Mouse (Mus musculus) hindbrain, postnatal 0 days (tissue): ENCODE measurements at regions not wholly inside any gene's neighbourhood (a gene's known extent, or its start where the extent isn't known, plus 50 kb on each side); places are given as distances from the start of the nearest gene placed in this dataset.

ENCODE experiments used
- ATAC-seq: fragments of 200-750 bp; cut with Nextera tagmentation; 2 replicates; pipeline ENCODE4 v1.8.0; 2017; ENCODE audit warnings: mild to moderate bottlenecking, moderate TSS enrichment, moderate library complexity
- DNase-seq: peaks from one replicate; pipeline ENCODE4 v3.0.0-alpha.2; 2015; ENCODE audit warnings: low spot score
- H3K27ac ChIP-seq: fragments of 300-500 bp; sonication (generic); 2 replicates; pipeline ENCODE4 v1.5.1; 2014; ENCODE audit warnings: mild to moderate bottlenecking
- H3K27me3 ChIP-seq: fragments of 300-500 bp; sonication (generic); 2 replicates; pipeline ENCODE4 v1.6.1; 2014; ENCODE audit warnings: low read length, mixed read lengths; ENCODE audit not compliant: insufficient read depth
- H3K36me3 ChIP-seq: fragments of 300-500 bp; sonication (generic); 2 replicates; pipeline ENCODE4 v1.6.1; 2014; ENCODE audit warnings: low read length, mixed read lengths; ENCODE audit not compliant: insufficient read depth
- H3K4me1 ChIP-seq: fragments of 300-500 bp; sonication (generic); 2 replicates; pipeline ENCODE4 v1.6.1; 2014; ENCODE audit warnings: antibody characterized with exemption, low read length, mixed read lengths; ENCODE audit not compliant: insufficient read depth
- H3K4me2 ChIP-seq: fragments of 300-500 bp; sonication (generic); 2 replicates; pipeline ENCODE4 v1.6.1; 2014; ENCODE audit warnings: low read depth, mild to moderate bottlenecking, low read length, moderate library complexity, mixed read lengths
- H3K4me3 ChIP-seq: fragments of 300-500 bp; sonication (generic); 2 replicates; pipeline ENCODE4 v1.5.1; 2014; ENCODE audit warnings: low read length
- H3K9ac ChIP-seq: fragments of 300-500 bp; sonication (generic); replicated peaks from 2 replicates; pipeline ENCODE4 v1.6.1; 2014; ENCODE audit warnings: mild to moderate bottlenecking, low read length, moderate library complexity, mixed read lengths
- H3K9me3 ChIP-seq: fragments of 300-500 bp; sonication (generic); 2 replicates; pipeline ENCODE4 v1.6.1; 2016; ENCODE audit warnings: low read length, mixed read lengths
- CTCF ChIP-seq: IDR thresholded peaks from 2 replicates; pipeline ENCODE4 v1.5.1; 2016; ENCODE audit warnings: antibody characterized with exemption, control low read depth, low read depth
- WGBS: fragments of 180-500 bp; shearing (Covaris S2); extraction: QIAGEN DNeasy Blood & Tissue Kit; methylation state at CpG from one replicate; pipeline ENCODE4 v1.1.7; 2014; 5-methylcytosine and 5-hydroxymethylcytosine counted together

DNA sequence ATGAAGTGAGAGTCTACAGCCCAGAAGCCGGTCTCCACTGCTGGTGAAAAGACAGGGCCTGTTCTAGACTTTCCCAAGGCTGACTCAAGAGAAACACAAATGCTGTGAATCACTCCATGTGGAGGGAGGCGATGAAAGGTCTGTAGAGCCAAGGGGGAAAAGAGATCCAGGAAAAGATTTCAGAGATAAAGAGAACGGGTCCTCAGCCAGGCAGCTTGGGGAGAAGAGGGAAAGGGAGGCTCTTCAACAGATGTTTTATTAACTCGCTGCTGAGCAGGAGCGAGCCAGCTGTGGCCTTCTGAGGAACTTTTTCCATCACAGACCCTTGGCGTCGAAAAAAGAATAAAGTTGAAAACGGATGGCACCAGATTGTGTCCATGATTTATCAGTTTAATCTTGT lies 500.7 kb upstream of the Tnp1 start:
- H3K27ac ChIP-seq, result no peak overlapping the region
- H3K4me3 ChIP-seq, result no peak overlapping the region
- H3K4me2 ChIP-seq, result no peak overlapping the region
- ATAC-seq (no peak), DNase-seq (no peak)
- no peaks in the 10 kb centered on the region for H3K36me3 ChIP-seq
- no peak overlapping the region for H3K9ac ChIP-seq
- no peaks in the 10 kb centered on the region for H3K27me3 ChIP-seq
- no peak for TF ChIP-seq CTCF
- WGBS, result 86% methylated on average over 8 of the region's 8 CpGs
- H3K4me1 ChIP-seq, result 0 out of 2 replicates have a peak, but pooled peaks cover 3% of the 10 kb centered on the region
- no peaks in the 10 kb centered on the region for H3K9me3 ChIP-seq

DNA sequence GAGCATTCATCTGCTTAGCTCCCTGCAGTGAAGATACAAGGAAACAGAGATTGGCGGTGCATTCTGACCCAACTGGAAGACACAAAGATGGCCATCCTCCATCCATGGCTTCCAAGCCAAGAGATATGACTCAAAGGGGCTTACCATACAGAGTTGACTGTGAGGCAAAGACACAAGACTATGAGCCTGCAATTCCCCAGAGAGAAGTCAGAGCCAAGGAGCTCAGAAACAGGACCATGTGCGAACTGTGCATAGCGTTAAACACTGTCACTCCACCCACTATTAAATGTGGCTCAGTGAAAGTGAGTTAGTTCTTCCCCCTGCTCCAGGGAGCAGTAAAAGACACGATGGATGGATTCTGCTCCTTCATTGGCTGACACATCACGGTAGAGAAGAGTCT lies 500.1 kb upstream of the Tnp1 start:
- WGBS, result 89% methylated on average over 5 of the region's 5 CpGs
- no peak for TF ChIP-seq CTCF
- Histone ChIP-seq H3K4me2 (no peak overlapping the region), H3K9me3 (no peaks in the 10 kb centered on the region), H3K4me3 (no peak overlapping the region), H3K27me3 (no peaks in the 10 kb centered on the region), H3K36me3 (no peaks in the 10 kb centered on the region), H3K27ac (no peak overlapping the region), H3K4me1 (0 out of 2 replicates have a peak, but pooled peaks cover 3% of the 10 kb centered on the region), H3K9ac (no peak overlapping the region)
- DNase-seq (no peak), ATAC-seq (no peak)

DNA sequence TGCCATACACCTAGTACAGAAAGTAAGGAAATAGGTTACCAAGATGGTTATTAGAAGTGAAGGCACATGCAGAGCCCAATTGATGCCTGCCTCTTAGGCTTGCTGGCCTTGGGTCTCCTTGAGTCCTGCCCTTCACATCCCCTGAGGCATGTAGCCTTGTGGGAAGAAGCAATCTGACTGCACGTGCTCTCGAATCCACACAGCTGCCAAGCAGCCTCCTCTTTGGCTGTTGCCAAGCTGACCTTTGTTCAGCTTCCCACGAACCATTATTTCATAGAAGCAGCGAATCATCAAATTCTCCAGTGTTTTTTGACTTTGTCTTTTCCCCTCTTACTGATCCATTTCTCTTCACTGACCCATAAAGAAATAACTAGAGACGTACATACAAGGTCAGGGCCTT lies 498.1 kb upstream of the Tnp1 start:
- H3K9me3 ChIP-seq, result no peaks in the 10 kb centered on the region
- H3K4me3 ChIP-seq, result no peak overlapping the region
- no peak for TF ChIP-seq CTCF
- no peaks in the 10 kb centered on the region for H3K27me3 ChIP-seq
- H3K9ac ChIP-seq, result no peak overlapping the region
- ATAC-seq (no peak), DNase-seq (peak; percentile 10)
- 0 out of 2 replicates have a peak, but pooled peaks cover 3% of the 10 kb centered on the region for H3K4me1 ChIP-seq
- no peaks in the 10 kb centered on the region for H3K36me3 ChIP-seq
- no peak overlapping the region for H3K27ac ChIP-seq
- H3K4me2 ChIP-seq, result no peak overlapping the region
- WGBS, result 33% methylated on average over 5 of the region's 5 CpGs

DNA sequence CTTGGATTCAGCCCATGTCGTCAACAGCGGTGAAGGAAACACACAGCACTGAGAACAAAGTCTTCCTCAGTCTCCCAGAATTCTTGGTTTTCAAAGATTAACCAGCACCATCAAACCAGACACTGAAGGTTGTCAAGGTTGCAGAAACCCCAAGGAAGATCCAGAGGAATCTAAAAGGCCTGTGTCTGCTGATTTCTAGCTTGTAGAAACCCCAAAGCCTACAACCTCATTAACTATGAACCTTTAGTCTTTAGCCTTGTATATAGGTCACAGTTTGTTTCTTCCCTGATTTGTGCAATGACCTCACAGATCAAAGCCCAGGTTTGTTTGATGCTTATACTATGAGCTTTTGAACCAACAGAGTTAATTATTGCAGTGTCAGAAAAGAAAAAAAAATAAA lies 497.1 kb upstream of the Tnp1 start:
- TF ChIP-seq CTCF, result no peak
- 0 out of 2 replicates have a peak, but pooled peaks cover 3% of the 10 kb centered on the region for H3K4me1 ChIP-seq
- no peak overlapping the region for H3K4me3 ChIP-seq
- DNase-seq, result no peak
- H3K36me3 ChIP-seq, result no peaks in the 10 kb centered on the region
- no peak overlapping the region for H3K4me2 ChIP-seq
- no peak overlapping the region for H3K27ac ChIP-seq
- no peaks in the 10 kb centered on the region for H3K9me3 ChIP-seq
- H3K27me3 ChIP-seq, result no peaks in the 10 kb centered on the region
- ATAC-seq, result no peak
- no peak overlapping the region for H3K9ac ChIP-seq
- 99% methylated on average over 2 of the region's 2 CpGs for WGBS

DNA sequence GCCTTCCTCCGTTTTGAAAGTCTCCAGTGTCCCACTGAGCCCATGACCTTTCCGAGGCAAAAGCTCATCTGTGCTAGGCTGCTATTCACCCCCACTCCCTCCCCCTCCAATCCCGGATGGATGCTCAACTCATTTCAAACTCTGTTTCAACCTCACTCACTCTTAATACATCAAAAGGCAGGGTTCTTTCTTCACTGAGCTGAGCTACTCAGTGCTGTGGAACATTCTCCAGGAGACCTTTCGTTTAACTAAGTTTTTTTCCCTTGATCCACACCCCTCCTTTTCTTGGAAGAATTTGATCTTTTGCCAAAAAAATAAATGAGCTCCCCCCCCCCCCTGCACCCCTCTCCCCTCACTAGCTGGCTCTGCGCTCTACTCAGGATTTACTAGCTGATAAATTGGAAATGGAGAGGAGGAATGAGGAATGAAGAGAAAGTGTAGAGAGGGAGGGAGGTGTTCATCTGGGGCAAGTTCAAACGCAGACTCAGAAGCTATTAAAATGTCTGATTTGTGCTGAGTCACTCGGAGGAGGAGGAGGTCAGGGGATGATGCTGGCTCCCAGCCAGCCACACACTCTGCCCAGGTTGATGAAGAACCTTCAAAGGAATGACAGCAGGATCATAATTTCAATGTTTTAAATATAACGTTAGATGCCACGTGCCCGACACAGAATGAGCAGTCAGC lies 491.5 kb upstream of the Tnp1 start:
- H3K27me3 ChIP-seq, result no peaks in the 10 kb centered on the region
- H3K36me3 ChIP-seq, result no peaks in the 10 kb centered on the region
- DNase-seq, result no peak
- no peak overlapping the region for H3K9ac ChIP-seq
- ATAC-seq, result no peak
- no peak overlapping the region for H3K4me2 ChIP-seq
- H3K9me3 ChIP-seq, result no peaks in the 10 kb centered on the region
- WGBS, result 54% methylated on average over 10 of the region's 10 CpGs
- no peaks in the 10 kb centered on the region for H3K4me1 ChIP-seq
- no peak overlapping the region for H3K27ac ChIP-seq
- TF ChIP-seq CTCF, result no peak
- no peak overlapping the region for H3K4me3 ChIP-seq

DNA sequence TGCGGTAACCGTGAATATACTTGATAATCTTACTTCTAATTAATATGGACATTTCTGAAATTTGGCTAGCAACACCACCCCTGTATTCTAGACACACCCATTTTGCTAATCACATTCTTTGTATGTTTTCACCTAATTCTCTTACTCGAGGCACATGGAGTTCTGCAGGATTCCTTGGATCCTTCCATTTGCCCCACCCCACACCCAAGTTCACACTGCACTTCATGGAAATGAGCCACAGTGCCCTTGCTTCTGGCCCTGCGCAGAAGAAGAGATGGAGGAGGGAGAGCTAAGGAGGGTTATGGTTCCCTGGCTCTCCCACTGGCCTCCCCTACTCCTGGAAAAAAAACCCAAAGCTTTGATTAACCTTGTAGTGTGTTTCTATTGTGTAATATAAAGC lies 487.9 kb upstream of the Tnp1 start:
- H3K27ac ChIP-seq, result no peak overlapping the region
- H3K9ac ChIP-seq, result no peak overlapping the region
- H3K27me3 ChIP-seq, result no peaks in the 10 kb centered on the region
- no peaks in the 10 kb centered on the region for H3K4me1 ChIP-seq
- no peak for DNase-seq
- no peaks in the 10 kb centered on the region for H3K9me3 ChIP-seq
- no peak overlapping the region for H3K4me3 ChIP-seq
- TF ChIP-seq CTCF, result no peak
- no peak for ATAC-seq
- WGBS, result 89% methylated on average over 4 of the region's 4 CpGs
- H3K36me3 ChIP-seq, result no peaks in the 10 kb centered on the region
- H3K4me2 ChIP-seq, result no peak overlapping the region

DNA sequence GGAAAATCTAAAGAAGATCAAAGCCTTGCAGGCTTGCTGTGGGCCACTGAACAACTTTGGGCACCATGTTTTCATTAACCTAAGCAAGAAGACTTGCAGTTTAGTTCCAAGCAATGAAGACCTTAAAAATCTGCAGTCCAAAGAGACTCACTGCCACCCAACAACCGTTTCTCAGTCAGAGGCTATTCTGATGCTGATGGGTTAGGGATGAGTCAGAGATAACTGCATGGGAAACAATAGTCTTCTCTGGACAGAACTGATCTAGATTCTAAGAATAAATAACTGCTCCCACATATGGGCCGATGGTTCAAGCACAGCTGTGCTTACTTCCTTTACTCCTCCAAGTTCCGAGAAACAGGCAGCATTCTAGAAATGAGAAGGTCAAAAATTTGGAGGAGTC lies 485.0 kb upstream of the Tnp1 start:
- WGBS, result 70% methylated on average over 3 of the region's 3 CpGs
- Histone ChIP-seq H3K4me3 (no peak overlapping the region), H3K36me3 (no peaks in the 10 kb centered on the region), H3K4me2 (no peak overlapping the region), H3K9me3 (no peaks in the 10 kb centered on the region), H3K9ac (no peak overlapping the region), H3K4me1 (no peaks in the 10 kb centered on the region), H3K27me3 (no peaks in the 10 kb centered on the region), H3K27ac (no peak overlapping the region)
- DNase-seq (no peak), ATAC-seq (no peak)
- no peak for TF ChIP-seq CTCF
